Mouse (Mus musculus): ENCODE measurements around the gene Fbp1.

GRCm38 (mm10) chr13:62881336-62881735 lies 6.7 kb downstream of the Fbp1 start:
- TF ChIP-seq GATA2 (IDR thresholded peaks at IDR 0.05; ENCODE audit: borderline replicate concordance, low read depth, low read length) (no peak), CTCF (IDR thresholded peaks at IDR 0.05; ENCODE audit: low read depth, low read length) (no peak), GATA1 (IDR thresholded peaks at IDR 0.05; ENCODE audit: borderline replicate concordance, low read length) (no peak), POLR2AphosphoS5 (IDR thresholded peaks at IDR 0.05; ENCODE audit: insufficient replicate concordance, low read depth, low read length) (no peak), TAL1 (conservative IDR thresholded peaks at IDR 0.05; ENCODE audit: low read depth, low read length) (no peak)
